Mouse (Mus musculus) cerebellum, adult (tissue): ENCODE results near the gene Whamm.

Source experiments
- ATAC-seq: cut with Nextera tagmentation; 2 replicates; pipeline ENCODE4 v1.9.2; 2017; ENCODE audit warnings: mild to moderate bottlenecking, moderate library complexity, mixed read lengths; ENCODE audit not compliant: insufficient number of reproducible peaks, low FRiP score, low TSS enrichment

Gene Whamm

GRCm38 (mm10) chr7:81571108-81571940, at the start of gene Whamm:
TSS of gene Whamm (plus strand) at chr7:81571266.
- ATAC-seq = peak; percentile 99

- ATAC-seq = peak; percentile 99
Measured at GRCm38 (mm10) chr7:81523008-81523662, 47.9 kb upstream of the Whamm start.

- ATAC-seq = no peak
Measured at GRCm38 (mm10) chr7:81523663-81524017, 47.4 kb upstream of the Whamm start.

GRCm38 (mm10) chr7:81528918-81529317, 42.1 kb upstream of the Whamm start:
- ATAC-seq = no peak

GRCm38 (mm10) chr7:81531462-81531861, 39.6 kb upstream of the Whamm start:
- ATAC-seq = no peak

- ATAC-seq = no peak
Measured at GRCm38 (mm10) chr7:81536478-81536877, 34.6 kb upstream of the Whamm start.

GRCm38 (mm10) chr7:81538070-81538675, 32.9 kb upstream of the Whamm start:
- ATAC-seq = no peak

- no peak for ATAC-seq
Measured at GRCm38 (mm10) chr7:81539565-81539964, 31.5 kb upstream of the Whamm start.

- ATAC-seq = no peak
Measured at GRCm38 (mm10) chr7:81540999-81541398, 30.1 kb upstream of the Whamm start.

- no peak for ATAC-seq
Measured at GRCm38 (mm10) chr7:81541924-81542524, 29.0 kb upstream of the Whamm start.

GRCm38 (mm10) chr7:81542934-81543333, 28.1 kb upstream of the Whamm start:
- no peak for ATAC-seq

- no peak for ATAC-seq
Measured at GRCm38 (mm10) chr7:81548864-81549263, 22.2 kb upstream of the Whamm start.

GRCm38 (mm10) chr7:81553589-81553988, 17.5 kb upstream of the Whamm start:
- no peak for ATAC-seq

GRCm38 (mm10) chr7:81554369-81554768, 16.7 kb upstream of the Whamm start:
- no peak for ATAC-seq

- ATAC-seq = no peak
Measured at GRCm38 (mm10) chr7:81556839-81557238, 14.2 kb upstream of the Whamm start.

GRCm38 (mm10) chr7:81557252-81557984, 13.6 kb upstream of the Whamm start:
- ATAC-seq = no peak

GRCm38 (mm10) chr7:81557985-81558360, 13.1 kb upstream of the Whamm start:
- ATAC-seq = no peak

GRCm38 (mm10) chr7:81559231-81559980, 11.7 kb upstream of the Whamm start:
- ATAC-seq = no peak

- no peak for ATAC-seq
Measured at GRCm38 (mm10) chr7:81560101-81561049, 10.7 kb upstream of the Whamm start.
